8 mouse cellular contexts compared by ENCODE assay signal in genomic region chr4:107802185-107802449, GRCm38 (mm10). TPM values are rescaled to one million over a fixed set of nuclear protein-coding genes. Genes with fewer than 3 reads are reported as not detected.
DNase-seq lines count a peak whose midpoint lies in the region; ATAC-seq and TF ChIP-seq lines count a peak whose summit lies in the region.

Gene Lrp8, plus strand, starts transcription at chr4:107802261.

- H3K27me3 ChIP-seq in testis, adult 2 months (ENCODE audit: control insufficient read depth, insufficient read depth, low read length): no peaks in the 10 kb centered on the region; the same call in 1 of the 2 replicates
- H3K27me3 ChIP-seq in midbrain, embryonic 14.5 days (ENCODE audit: control insufficient read depth, insufficient read depth, low read length): no peaks in the 10 kb centered on the region

- H3K9me3 ChIP-seq in midbrain, embryonic 14.5 days (ENCODE audit: control insufficient read depth, low read length): no peaks in the 10 kb centered on the region

- DNase-seq in gastrocnemius, postnatal 10 days: peak; percentile 71
- DNase-seq in gastrocnemius, adult 8-10 months (ENCODE audit: low spot score in 2 of 2): no peak
- no peak for DNase-seq in testis, postnatal 10 days (ENCODE audit: low spot score)
- DNase-seq in layer of hippocampus, postnatal 10 days (ENCODE audit: low spot score in 2 of 2): no peak
- no peak for DNase-seq in midbrain, embryonic 14.5 days
- DNase-seq in right cerebral cortex, postnatal 36 days (ENCODE audit: low spot score in 2 of 2): no peak
- DNase-seq in urinary bladder, postnatal 25 days (ENCODE audit: low spot score): no peak

- H3K4me3 ChIP-seq in testis, adult 2 months (ENCODE audit: control insufficient read depth, low read depth, low read length): peak within 1 kb of the TSS; percentile 71
- peak within 1 kb of the TSS; percentile 78 for H3K4me3 ChIP-seq in midbrain, embryonic 14.5 days (replicated peaks; ENCODE audit: low read depth, low read length)

- peak within 1 kb of the TSS; percentile 29 for H3K27ac ChIP-seq in testis, adult 2 months (ENCODE audit: control insufficient read depth, insufficient read depth, low read depth, low read length)
- H3K27ac ChIP-seq in midbrain, embryonic 14.5 days (replicated peaks; ENCODE audit: low read depth, low read length): peak within 1 kb of the TSS; percentile 98

- no peak for ATAC-seq in midbrain, embryonic 14.5 days (ENCODE audit: low FRiP score, low TSS enrichment)

- H3K4me1 ChIP-seq in testis, adult 2 months (ENCODE audit: control insufficient read depth, insufficient read depth, low read length): peaks cover 17% of the 10 kb centered on the region
- H3K4me1 ChIP-seq in midbrain, embryonic 14.5 days (ENCODE audit: control insufficient read depth, insufficient read depth, low read length): peaks cover 37% of the 10 kb centered on the region

- TF ChIP-seq CTCF in testis, adult 2 months (IDR thresholded peaks at IDR 0.05; ENCODE audit: control insufficient read depth, insufficient read depth, insufficient replicate concordance, low read depth, low read length): no peak

- H3K9ac ChIP-seq in midbrain, embryonic 14.5 days (replicated peaks; ENCODE audit: low read length): peak within 1 kb of the TSS; percentile 96

- 0% methylated on average over 4 of the region's 44 CpGs for whole genome bisulfite sequencing in midbrain, embryonic 14.5 days

- no peak for TF ChIP-seq POLR2A in testis, adult 2 months (IDR thresholded peaks at IDR 0.05; ENCODE audit: control insufficient read depth, low read depth, low read length)

- no peaks in the 10 kb centered on the region for H3K36me3 ChIP-seq in testis, adult 2 months (ENCODE audit: control insufficient read depth, insufficient read depth, low read length)
- H3K36me3 ChIP-seq in midbrain, embryonic 14.5 days (ENCODE audit: control insufficient read depth, insufficient read depth, low read length): peaks cover 11% of the 10 kb centered on the region; the same call in 1 of the 2 replicates

- H3K4me2 ChIP-seq in midbrain, embryonic 14.5 days (ENCODE audit: low read length): peak within 1 kb of the TSS; percentile 94

RNA-seq across cellular contexts. Expression of gene Lrp8, which starts in this region (rescaled TPM):
- total RNA-seq in gastrocnemius, postnatal 10 days (2021): 1 to 10 TPM in 1 of 2 experiments, under 1 TPM in 1; 0.99 to 1.7 TPM
- total RNA-seq in gastrocnemius, adult 8-10 months (2022): not detected
- 87.5 and 89.2 TPM in 2 replicates for polyA plus RNA-seq in testis, adult 2 months (2012; rRNA removed)
- 100 to 1,000 TPM; 171 TPM for total RNA-seq in layer of hippocampus, postnatal 10 days (2021)
- 54.3 and 58.1 TPM in 2 replicates for polyA plus RNA-seq in midbrain, embryonic 14.5 days (2014; fragmentation: Nextera tagmentation; extraction: Ambion mirVana)

Comparison
In these comparisons a context has a peak if more than half of its experiments do, and no peak if none do; other contexts are left out.
1. RNA of gene Lrp8 (total RNA-seq): 171 TPM in layer of hippocampus, postnatal 10 days; 0.99 to 1.7 TPM in gastrocnemius, postnatal 10 days and not detected in gastrocnemius, adult 8-10 months; every median in the first group is over 10 times any median in the second.